Mouse (Mus musculus) retina, postnatal 1 day (tissue): ENCODE measurements around the gene Scel.
A peak's percentile ranks its signal among the peaks of the same experiment; 100 is the strongest.

Experiments
- DNase-seq: peaks from one replicate; pipeline ENCODE4 v3.0.0-alpha.2; 2012

The Scel gene

GRCm38 (mm10) chr14:103653800-103654199, 140.7 kb downstream of the Scel start:
- DNase-seq = no peak

- DNase-seq = peak; percentile 43
Observed at GRCm38 (mm10) chr14:103655448-103655847, 142.3 kb downstream of the Scel start.

GRCm38 (mm10) chr14:103657876-103658275, 144.7 kb downstream of the Scel start:
- DNase-seq = no peak
